8 mouse cellular contexts compared by ENCODE assay signal in the genomic region with DNA sequence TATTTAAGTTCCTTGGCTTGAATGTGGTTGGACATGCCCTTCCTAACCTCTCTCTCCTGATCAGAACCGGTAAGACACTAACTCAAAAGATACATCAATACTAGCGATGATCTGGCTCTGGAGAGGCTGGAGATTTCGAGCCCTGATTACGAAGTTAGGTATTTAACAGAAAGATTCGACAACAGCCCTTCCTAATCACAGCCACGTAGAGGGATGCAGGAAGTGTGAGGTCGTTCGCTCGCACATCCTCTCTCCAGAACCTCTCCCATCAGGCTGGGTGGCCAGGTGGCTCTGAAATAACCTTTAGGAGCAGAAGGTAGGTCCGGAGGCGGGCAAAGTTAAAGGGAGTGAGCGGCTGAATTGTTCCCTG. TPM values are rescaled to one million over a fixed set of nuclear protein-coding genes. Genes with fewer than 3 reads are reported as not detected.
A peak's percentile ranks its signal among the peaks of the same experiment; 100 is the strongest.
DNase-seq lines count a peak whose midpoint lies in the region; ATAC-seq and TF ChIP-seq lines count a peak whose summit lies in the region.

TSS of gene Spats2 (plus strand) at position 206 of the 370 bp plus-strand sequence.

- peak within 1 kb of the TSS; percentile 81 for H3K27ac ChIP-seq in liver, embryonic 11.5 days (ENCODE audit: low read depth, low read length)

- DNase-seq in lung, adult 2 months = no peak
- DNase-seq in lung, postnatal 36 days = no peak
- DNase-seq in brain, embryonic 14.5 days (ENCODE audit: low read depth) = no peak
- no peak for DNase-seq in heart, postnatal 4 days
- DNase-seq in liver, embryonic 11.5 days (ENCODE audit: low spot score) = no peak
- no peak for DNase-seq in right cerebral cortex, postnatal 10 days (ENCODE audit: low spot score in 2 of 2)
- DNase-seq in urinary bladder, postnatal 4 days (ENCODE audit: low spot score in 2 of 2) = no peak
- DNase-seq in gastrocnemius, postnatal 36 days = no peak

- TF ChIP-seq POLR2A in lung, adult 2 months (IDR thresholded peaks at IDR 0.05; ENCODE audit: borderline replicate concordance, extremely low read depth, low read depth, low read length) = no peak
- no peak for TF ChIP-seq POLR2A in brain, embryonic 14.5 days (IDR thresholded peaks at IDR 0.05; ENCODE audit: borderline replicate concordance, extremely low read depth, insufficient read depth, insufficient read length, poor library complexity, severe bottlenecking)

- no peaks in the 10 kb centered on the region for H3K36me3 ChIP-seq in liver, embryonic 11.5 days (ENCODE audit: control insufficient read depth, insufficient read depth, low read length)

- peak within 1 kb of the TSS; percentile 93 for H3K4me2 ChIP-seq in liver, embryonic 11.5 days

- no peak for TF ChIP-seq CTCF in lung, adult 2 months (IDR thresholded peaks at IDR 0.05; ENCODE audit: insufficient read depth, low read length)
- no peak for TF ChIP-seq CTCF in brain, embryonic 14.5 days (IDR thresholded peaks at IDR 0.05; ENCODE audit: borderline replicate concordance, extremely low read depth, insufficient read depth, insufficient read length)

- H3K27me3 ChIP-seq in liver, embryonic 11.5 days (replicated peaks; ENCODE audit: control insufficient read depth, insufficient read depth, low read length) = no peaks in the 10 kb centered on the region

- H3K4me3 ChIP-seq in lung, adult 2 months (replicated peaks; ENCODE audit: extremely low read depth, low read depth, low read length) = peak within 1 kb of the TSS; percentile 85
- H3K4me3 ChIP-seq in liver, embryonic 11.5 days (ENCODE audit: low read depth, low read length) = peak within 1 kb of the TSS; percentile 71

- H3K4me1 ChIP-seq in lung, adult 2 months (ENCODE audit: control insufficient read depth, insufficient read depth, low read length) = peaks cover 3% of the 10 kb centered on the region; the same call in 1 of the 2 replicates
- peaks cover 26% of the 10 kb centered on the region for H3K4me1 ChIP-seq in liver, embryonic 11.5 days (replicated peaks; ENCODE audit: control insufficient read depth, insufficient read depth, low read length)

- peak within 1 kb of the TSS; percentile 90 for H3K9ac ChIP-seq in liver, embryonic 11.5 days (ENCODE audit: low read depth, low read length)

- 1% methylated on average over 12 of the region's 12 CpGs for WGBS in lung, adult 2 months
- WGBS in liver, embryonic 11.5 days = 2% methylated on average over 12 of the region's 12 CpGs

- no peak for ATAC-seq in liver, embryonic 11.5 days (replicated peaks; ENCODE audit: low FRiP score)

- H3K9me3 ChIP-seq in liver, embryonic 11.5 days (ENCODE audit: control insufficient read depth, low read length) = no peaks in the 10 kb centered on the region

- intact Hi-C loops in gastrocnemius, postnatal 36 days (cut with DNase I) = no loop called here

RNA-seq across cellular contexts. Expression of gene Spats2, which starts in this region (rescaled TPM):
- polyA plus RNA-seq in lung, adult 2 months (2012; rRNA removed) = 7.1 and 10.6 TPM in 2 replicates
- polyA plus RNA-seq in brain, embryonic 14.5 days (2012; rRNA removed) = 47.3 and 50.4 TPM in 2 replicates
- total RNA-seq in heart, postnatal 4 days (2021) = 10 to 100 TPM; 24.8 to 28.3 TPM
- polyA plus RNA-seq in liver, embryonic 11.5 days (2014; fragmentation: Nextera tagmentation; extraction: Ambion mirVana) = 32.9 and 35.0 TPM in 2 replicates
- 1 to 10 TPM; 3.8 to 3.9 TPM for total RNA-seq in gastrocnemius, postnatal 36 days (2021)

Comparison
In these comparisons a context has a peak if more than half of its experiments do, and no peak if none do; other contexts are left out.
1. RNA of gene Spats2 (total RNA-seq): 24.8 to 28.3 TPM in heart, postnatal 4 days; 3.8 to 3.9 TPM in gastrocnemius, postnatal 36 days; every median in the first group is over 4 times any median in the second.